Mouse (Mus musculus) skeletal muscle tissue, adult 2 months (tissue): ENCODE measurements around the gene Gpatch4.

ENCODE experiments used
- DNase-seq: peaks from one replicate; pipeline ENCODE4 v3.0.0-alpha.2; 2012; ENCODE audit warnings: low read depth, low spot score

The Gpatch4 gene

DNA sequence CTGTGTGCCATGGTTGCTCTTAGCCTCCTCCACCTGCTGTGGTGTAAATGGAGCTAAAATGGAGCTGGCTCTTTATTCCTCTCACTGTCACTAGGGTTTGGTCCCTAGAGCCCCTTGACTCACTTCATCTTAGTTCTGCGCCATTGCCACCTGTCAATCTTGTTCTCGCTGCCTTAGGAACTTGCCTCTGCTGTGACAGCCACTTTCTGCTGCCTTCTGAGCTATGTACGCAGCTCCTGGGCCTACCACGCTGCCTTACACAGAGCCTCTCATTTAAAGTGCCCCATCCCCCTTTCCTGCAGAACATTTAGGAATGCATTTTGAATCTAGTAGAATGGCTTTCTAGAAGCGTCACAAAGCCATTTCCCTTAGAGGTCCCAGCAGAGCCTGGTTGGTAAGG, 51.2 kb downstream of the Gpatch4 start:
- DNase-seq, result no peak

- DNase-seq, result no peak
Observed at GRCm38 (mm10) chr3:88097666-88098065, 54.8 kb downstream of the Gpatch4 start.

DNA sequence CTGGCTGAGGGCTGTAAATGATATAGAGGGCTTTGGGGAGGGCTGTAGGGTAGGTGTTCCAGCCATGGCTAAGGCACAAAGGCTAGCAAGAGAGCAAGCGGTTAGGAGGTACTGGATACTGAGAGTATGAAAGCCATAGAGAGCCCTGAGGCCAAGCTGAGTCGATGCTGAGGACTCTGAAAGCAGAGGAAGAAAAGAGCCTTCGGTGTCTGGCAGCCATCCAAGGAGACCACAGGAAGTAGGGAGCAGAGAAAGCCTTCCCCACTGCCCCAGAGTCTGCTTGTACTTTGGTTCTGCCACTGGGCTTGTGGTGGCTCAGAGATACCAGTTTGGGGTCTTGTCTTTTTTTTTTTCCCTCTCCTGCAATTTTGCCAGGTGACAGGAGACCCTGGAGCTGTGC, 57.3 kb downstream of the Gpatch4 start:
- no peak for DNase-seq

GRCm38 (mm10) chr3:88101736-88102135, 58.8 kb downstream of the Gpatch4 start:
- no peak for DNase-seq

- DNase-seq, result no peak
Observed at GRCm38 (mm10) chr3:88102196-88102595, 59.3 kb downstream of the Gpatch4 start.

DNA sequence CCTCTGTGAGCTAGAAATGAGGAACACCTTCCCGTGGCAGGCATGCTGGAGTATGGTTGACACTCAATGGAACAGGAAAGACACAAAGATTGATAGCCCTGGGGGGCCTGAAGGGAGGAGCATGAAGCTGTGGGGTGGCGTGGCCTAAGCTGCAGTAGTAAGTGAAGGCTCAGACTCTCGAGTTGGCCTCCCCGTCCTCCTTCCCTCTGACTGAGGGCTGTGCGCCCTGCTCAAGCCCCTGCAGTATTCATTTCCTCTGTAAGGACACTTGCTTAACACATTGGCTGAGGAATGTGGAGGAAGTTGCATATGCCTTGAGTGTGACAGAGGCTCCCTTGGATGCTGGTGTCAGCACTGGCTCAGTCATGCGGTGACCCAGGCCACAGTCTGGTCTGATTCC, 59.7 kb downstream of the Gpatch4 start:
- DNase-seq, result no peak
